Mouse (Mus musculus): ENCODE data around the gene Lpar3.

Lpar3 gene

GRCm38 (mm10) chr3:146257483-146258122 is 36.8 kb downstream of the Lpar3 start:
- in situ Hi-C loops (cut with MboI, MseI): no loop called here

DNA sequence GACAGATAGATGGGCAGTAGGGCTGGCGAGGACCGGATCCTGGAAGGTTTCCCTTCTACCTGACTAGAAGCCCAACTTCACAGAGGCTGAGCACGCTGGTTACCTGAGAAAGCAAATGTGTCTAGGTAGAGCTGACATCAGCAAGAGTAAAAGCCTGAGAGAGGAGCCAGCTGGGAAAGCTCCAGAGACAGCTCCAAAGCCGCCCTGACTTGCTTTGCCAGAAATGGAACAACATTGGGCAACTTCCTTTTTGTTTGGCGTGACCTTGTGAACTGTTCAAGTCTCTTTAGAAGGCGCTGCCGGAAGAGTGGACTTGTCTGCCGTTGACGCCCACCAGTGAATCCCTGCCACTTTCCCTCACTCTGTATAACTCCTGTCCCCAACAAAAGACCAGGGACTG is 39.4 kb downstream of the Lpar3 start:
- in situ Hi-C loops (cut with MboI, MseI): no loop called here

- in situ Hi-C loops (cut with MboI, MseI): no loop called here
Observed at GRCm38 (mm10) chr3:146260845-146261244, 40.1 kb downstream of the Lpar3 start.

- in situ Hi-C loops (cut with MboI, MseI): no loop called here
Observed at GRCm38 (mm10) chr3:146262536-146262935, 41.8 kb downstream of the Lpar3 start.

DNA sequence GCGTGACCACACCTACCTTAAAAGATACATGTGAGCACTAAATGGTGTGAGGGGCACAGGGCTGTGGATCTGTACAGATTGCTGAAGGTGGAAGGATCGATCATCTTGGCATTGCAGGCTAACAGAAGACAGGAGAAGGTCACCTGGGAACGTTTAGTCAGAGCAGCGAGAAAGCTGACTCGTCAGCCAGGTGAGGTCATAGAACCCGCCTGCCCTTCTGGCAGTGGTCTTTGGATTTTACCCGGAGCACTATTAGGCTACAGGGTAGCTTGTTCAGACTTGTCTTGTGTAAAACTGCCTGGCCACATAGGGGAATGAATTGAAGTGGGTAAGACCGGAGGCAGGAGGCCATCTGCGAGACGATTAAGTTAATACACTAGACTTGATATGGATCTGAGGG is 43.4 kb downstream of the Lpar3 start:
- in situ Hi-C loops (cut with MboI, MseI): no loop called here

- in situ Hi-C loops (cut with MboI, MseI): no loop called here
Observed at GRCm38 (mm10) chr3:146265545-146266130, 44.9 kb downstream of the Lpar3 start.

- in situ Hi-C loops (cut with MboI, MseI): no loop called here
Observed at GRCm38 (mm10) chr3:146268024-146268801, 47.5 kb downstream of the Lpar3 start.

DNA sequence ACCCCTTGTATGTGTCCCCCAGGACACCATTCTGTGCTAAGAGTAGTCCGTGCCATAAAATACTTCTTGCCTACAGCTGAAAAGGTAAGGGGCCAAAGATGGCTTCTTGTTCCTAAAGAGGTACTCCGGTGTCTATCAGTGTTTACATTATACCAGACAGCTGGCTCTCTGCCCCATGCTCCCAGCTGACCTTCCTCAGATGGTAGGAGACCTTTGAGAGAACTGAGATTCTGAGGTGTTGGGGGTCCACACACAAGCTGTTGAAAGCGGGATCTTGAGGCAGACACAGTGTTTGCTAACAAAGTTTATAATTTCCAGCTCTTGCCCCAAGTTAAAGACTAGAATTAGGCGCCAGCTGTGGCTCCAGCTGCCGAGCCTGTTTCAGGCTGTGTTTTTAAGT is 53.7 kb downstream of the Lpar3 start:
- in situ Hi-C loops (cut with MboI, MseI): loop anchor here (5.0 kb wide), 1 partner anchor 92 kb away; no protein-coding TSS in a partner anchor

- in situ Hi-C loops (cut with MboI, MseI): no loop called here
Observed at GRCm38 (mm10) chr3:146275360-146276025, 54.7 kb downstream of the Lpar3 start.

GRCm38 (mm10) chr3:146276026-146276409 is 55.3 kb downstream of the Lpar3 start:
- in situ Hi-C loops (cut with MboI, MseI): no loop called here

GRCm38 (mm10) chr3:146276991-146277390 is 56.2 kb downstream of the Lpar3 start:
- in situ Hi-C loops (cut with MboI, MseI): no loop called here

GRCm38 (mm10) chr3:146277456-146277855 is 56.7 kb downstream of the Lpar3 start:
- in situ Hi-C loops (cut with MboI, MseI): no loop called here

DNA sequence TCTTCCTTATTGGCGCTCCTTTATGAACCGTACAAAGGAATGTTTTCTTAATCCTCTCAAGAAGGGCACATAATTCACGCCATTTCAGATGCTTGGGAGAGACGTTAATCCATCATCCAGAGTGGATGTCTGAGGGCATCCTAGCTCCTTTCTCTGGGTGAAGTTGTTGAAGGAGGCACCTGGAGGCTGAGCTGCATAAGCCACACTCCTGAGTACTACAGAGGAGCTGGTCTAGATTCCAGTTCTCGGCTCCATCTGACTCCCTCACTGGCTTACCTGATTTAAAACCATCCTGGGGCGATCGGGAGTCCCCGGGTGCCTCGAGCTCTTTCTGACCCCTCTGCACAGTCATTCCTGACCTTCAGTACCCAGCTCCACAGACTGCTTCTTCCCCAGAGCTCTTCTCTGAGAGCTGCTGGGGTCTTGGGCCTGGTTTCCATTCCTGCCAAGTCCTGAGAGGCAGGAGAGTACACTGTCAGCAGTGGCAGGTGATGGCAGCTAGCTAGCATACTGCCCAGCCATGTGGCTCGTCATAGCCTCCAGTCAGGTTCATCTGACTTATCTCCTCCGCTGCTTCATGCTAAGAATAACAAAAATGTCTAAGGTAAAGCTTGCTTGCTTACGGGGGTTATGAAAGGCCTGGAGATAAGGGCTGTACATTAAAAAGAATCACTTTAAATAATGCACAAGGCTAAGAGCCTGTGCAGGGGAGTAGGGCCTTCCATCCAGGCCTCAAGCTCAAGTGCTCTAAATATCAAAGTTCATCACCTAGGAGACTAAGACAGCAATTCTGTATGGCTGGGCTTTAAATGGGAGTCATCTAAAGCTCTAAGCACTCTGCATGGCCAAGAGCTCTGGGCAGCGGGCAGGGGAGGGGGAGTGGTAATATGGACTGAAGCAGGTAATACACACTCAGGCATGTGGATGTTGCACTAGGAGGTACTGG is 57.7 kb downstream of the Lpar3 start:
- in situ Hi-C loops (cut with MboI, MseI): no loop called here

DNA sequence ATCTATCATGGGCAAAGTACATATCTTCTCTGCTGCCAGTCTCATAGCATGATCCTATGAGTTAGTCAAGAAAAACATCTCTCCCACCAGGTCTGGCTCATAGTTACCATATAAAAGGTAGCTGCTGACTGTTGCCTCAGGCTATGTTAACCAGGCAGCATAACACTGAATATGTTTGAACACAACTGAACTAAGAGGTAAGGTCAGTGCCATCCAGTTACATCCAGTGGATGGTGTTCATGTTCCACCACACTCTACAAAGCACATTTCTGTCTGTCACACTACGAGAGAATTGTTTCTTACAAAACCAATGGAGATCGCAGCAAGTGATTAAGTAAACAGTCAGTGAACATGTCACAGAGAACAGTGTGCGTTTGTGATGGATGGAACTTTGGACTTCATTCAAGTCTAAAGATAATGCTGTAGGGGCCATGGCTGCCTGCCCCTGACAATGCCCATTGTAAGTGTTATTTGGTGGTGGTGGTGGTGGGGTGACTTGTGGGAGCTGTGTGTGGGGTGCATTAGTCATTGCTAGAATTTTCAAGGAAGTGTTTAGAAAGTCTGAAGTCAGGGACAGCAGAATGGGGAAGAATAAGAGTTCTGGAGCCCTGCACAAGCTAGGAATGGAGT is 63.1 kb downstream of the Lpar3 start:
- in situ Hi-C loops (cut with MboI, MseI): no loop called here

- in situ Hi-C loops (cut with MboI, MseI): no loop called here
Observed at GRCm38 (mm10) chr3:146286118-146286517, 65.4 kb downstream of the Lpar3 start.

- in situ Hi-C loops (cut with MboI, MseI): no loop called here
Observed at GRCm38 (mm10) chr3:146291928-146292327, 71.2 kb downstream of the Lpar3 start.

DNA sequence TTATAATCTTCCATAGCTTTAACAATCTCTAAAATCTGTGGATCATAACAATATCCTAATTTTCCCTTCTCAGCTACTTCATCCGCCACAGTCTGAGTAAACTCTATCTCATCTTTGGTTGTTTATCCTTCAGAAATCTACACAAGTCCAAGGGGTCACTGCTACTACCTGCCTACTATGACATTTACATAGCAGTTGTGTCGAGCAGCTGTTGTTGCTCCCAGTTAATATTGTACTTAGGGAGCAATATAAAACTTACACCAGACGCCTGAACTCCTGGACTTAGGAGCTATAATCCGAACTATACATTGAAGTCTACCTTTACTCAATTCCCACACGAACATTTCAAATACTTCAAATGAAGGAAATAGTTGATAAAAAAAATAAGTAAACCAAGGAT is 71.8 kb downstream of the Lpar3 start:
- in situ Hi-C loops (cut with MboI, MseI): no loop called here

GRCm38 (mm10) chr3:146302451-146302850 is 81.7 kb downstream of the Lpar3 start:
- in situ Hi-C loops (cut with MboI, MseI): no loop called here

DNA sequence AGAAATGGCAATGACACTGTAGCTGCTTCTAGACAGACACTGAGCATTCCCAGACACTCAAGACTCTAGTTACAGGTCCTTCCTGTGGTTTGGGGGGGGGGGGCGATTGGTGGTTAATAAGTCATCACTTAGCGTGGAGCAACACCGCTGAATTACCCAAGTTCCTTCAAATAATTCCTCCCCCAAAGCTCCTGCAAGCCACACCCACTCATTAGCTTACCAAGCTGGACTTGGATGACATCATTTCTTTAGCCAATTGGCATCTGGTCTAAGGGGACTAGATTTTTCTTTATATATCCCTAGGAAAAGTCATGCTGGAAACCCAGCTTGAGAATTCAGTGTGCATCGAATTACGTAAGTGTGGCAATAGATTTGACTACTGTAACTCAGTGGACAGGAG is 82.4 kb downstream of the Lpar3 start:
- in situ Hi-C loops (cut with MboI, MseI): no loop called here

DNA sequence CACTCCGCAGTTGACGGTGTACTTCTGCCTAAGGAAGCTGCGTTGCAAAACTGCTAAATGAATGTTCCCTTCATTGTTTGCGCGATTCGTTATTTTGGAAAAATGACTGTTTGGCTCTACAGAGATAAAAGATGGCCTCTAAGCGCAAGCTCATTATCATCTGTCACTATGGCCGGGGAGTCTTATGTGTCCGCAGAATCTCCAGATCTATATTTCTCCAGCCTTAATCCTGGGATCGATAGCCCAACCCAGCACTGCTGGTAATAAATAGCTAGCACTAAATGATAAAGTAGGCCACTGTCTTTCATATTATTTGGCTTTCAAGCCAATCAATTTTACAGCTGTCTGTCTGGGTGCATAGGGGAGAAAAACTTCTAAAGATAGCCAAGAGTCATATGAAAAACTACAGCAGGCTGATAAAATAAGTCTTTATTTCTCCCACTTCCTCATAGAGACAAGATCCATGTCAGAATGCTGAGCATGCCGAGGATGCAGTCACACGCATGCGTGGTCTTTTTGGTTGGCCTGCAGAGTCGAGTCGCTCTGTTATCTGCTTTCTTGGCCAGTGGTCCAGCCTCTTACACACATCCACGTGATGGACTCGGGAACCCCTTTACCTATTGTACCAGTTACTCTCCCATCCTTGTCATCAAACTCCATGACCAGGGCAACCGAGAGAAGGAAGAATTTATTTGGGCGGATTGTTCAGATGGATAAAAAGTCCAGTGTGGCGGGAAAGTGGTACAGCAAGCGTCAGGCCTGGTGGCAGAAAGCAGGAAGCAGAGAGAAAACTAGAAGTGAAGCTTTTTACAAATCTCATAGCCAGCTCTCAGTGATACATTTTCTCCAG is 84.0 kb downstream of the Lpar3 start:
- in situ Hi-C loops (cut with MboI, MseI): no loop called here
